Mouse (Mus musculus) small intestine, adult 2 months (tissue): ENCODE results near the gene B4gat1. TPM values are rescaled to one million over a fixed set of nuclear protein-coding genes. Genes with fewer than 3 reads are reported as not detected.

Experiments used
- H3K27ac ChIP-seq: fragments of 200-500 bp; 2 replicates; pipeline ENCODE4 v1.5.1; 2012; ENCODE audit warnings: low read depth, low read length, control low read depth, inconsistent platforms; ENCODE audit not compliant: insufficient read depth
- H3K27me3 ChIP-seq: fragments of 200-500 bp; 2 replicates; pipeline ENCODE4 v1.6.1; 2012; ENCODE audit warnings: mild to moderate bottlenecking, moderate library complexity, low read length, inconsistent platforms; ENCODE audit not compliant: control insufficient read depth, insufficient read depth
- H3K36me3 ChIP-seq: fragments of 200-500 bp; 2 replicates; pipeline ENCODE4 v1.6.1; 2012; ENCODE audit warnings: mild to moderate bottlenecking, low read length, control low read depth, inconsistent platforms; ENCODE audit not compliant: control insufficient read depth, insufficient read depth
- H3K4me1 ChIP-seq: fragments of 200-500 bp; 2 replicates; pipeline ENCODE4 v1.6.1; 2012; ENCODE audit warnings: low read length, inconsistent platforms, mixed read lengths; ENCODE audit not compliant: control insufficient read depth, insufficient read depth, insufficient read length
- H3K4me3 ChIP-seq: fragments of 200-500 bp; 2 replicates; pipeline ENCODE4 v1.5.1; 2012; ENCODE audit warnings: low read depth, mild to moderate bottlenecking, control low read depth, inconsistent platforms, low read length, moderate library complexity
- CTCF ChIP-seq: fragments of 200-500 bp; IDR thresholded peaks from 2 replicates; pipeline ENCODE4 v1.5.1; 2012; ENCODE audit warnings: low read depth, mild to moderate bottlenecking, control low read depth, inconsistent platforms, low read length, moderate library complexity, mixed read lengths; ENCODE audit not compliant: insufficient replicate concordance, insufficient read length; ENCODE audit errors: extremely low read depth
- POLR2A ChIP-seq: fragments of 200-500 bp; IDR thresholded peaks from 2 replicates; pipeline ENCODE4 v1.6.1; 2012; ENCODE audit warnings: low read depth, mild to moderate bottlenecking, control low read depth, inconsistent platforms, low read length, moderate library complexity
- WGBS: fragments of 180-500 bp; shearing (Covaris S2); methylation state at CpG from one replicate; pipeline ENCODE4 v1.1.7; 2018; 5-methylcytosine and 5-hydroxymethylcytosine counted together
- polyA plus RNA-seq: library from polyadenylated mRNA; depleted of rRNA; stranded (reverse); fragments of >200 nt; gene quantifications from 2 replicates; pipeline ENCODE4 v1.2.3, GENCODE M21; 2012; rRNA removed

Gene B4gat1
- polyA plus RNA-seq, 1 experiment, result 18.1 TPM

- peaks cover 19% of the 10 kb centered on the region for H3K36me3 ChIP-seq
- peaks cover 22% of the 10 kb centered on the region for H3K4me1 ChIP-seq
- peaks cover 9% of the 10 kb centered on the region for H3K27me3 ChIP-seq
- no peak overlapping the region for H3K27ac ChIP-seq
- no peak for TF ChIP-seq POLR2A
- no peak for TF ChIP-seq CTCF
- peak overlapping the region; percentile 79 for H3K4me3 ChIP-seq
- WGBS, result 91% methylated on average over 4 of the region's 4 CpGs
These were observed 50.7 kb downstream of the B4gat1 start for GRCm38 (mm10) chr19:5089324-5089723.

Other genes starting within 250 kb of the B4gat1 start
- 27.1 and 33.5 TPM in 2 replicates for gene Rbm4, start 244.9 kb upstream of the B4gat1 start, polyA plus RNA-seq
- 10.0 and 19.1 TPM in 2 replicates for gene Gm21992, start 227.2 kb upstream of the B4gat1 start, polyA plus RNA-seq
- 38.2 and 65.3 TPM in 2 replicates for gene Rbm14, start 227.2 kb upstream of the B4gat1 start, polyA plus RNA-seq
- 24.8 and 41.9 TPM in 2 replicates for gene Ccs, start 199.5 kb upstream of the B4gat1 start, polyA plus RNA-seq
- 0.09 and 0.11 TPM in 2 replicates for gene Ccdc87, start 199.5 kb upstream of the B4gat1 start, polyA plus RNA-seq
- gene Ctsf, start 183.7 kb upstream of the B4gat1 start, polyA plus RNA-seq, result 18.4 and 28.4 TPM in 2 replicates
- 0.32 and 0.58 TPM in 2 replicates for gene Actn3, start 160.9 kb upstream of the B4gat1 start, polyA plus RNA-seq
- gene Zdhhc24, start 160.2 kb upstream of the B4gat1 start, polyA plus RNA-seq, result 13.4 and 22.3 TPM in 2 replicates
- 1.1 and 1.7 TPM in 2 replicates for gene Bbs1, start 132.2 kb upstream of the B4gat1 start, polyA plus RNA-seq
- gene Dpp3, start 110.5 kb upstream of the B4gat1 start, polyA plus RNA-seq, result 66.9 and 132 TPM in 2 replicates
- gene Peli3, start 95.7 kb upstream of the B4gat1 start, polyA plus RNA-seq, result 1.4 and 1.6 TPM in 2 replicates
- gene Mrpl11, start 76.7 kb upstream of the B4gat1 start, polyA plus RNA-seq, result 3.7 and 9.3 TPM in 2 replicates
- 0.96 and 1.1 TPM in 2 replicates for gene Npas4, start 48.5 kb upstream of the B4gat1 start, polyA plus RNA-seq
- 2.6 and 4.4 TPM in 2 replicates for gene Slc29a2, start 15.0 kb upstream of the B4gat1 start, polyA plus RNA-seq
- gene AC124502.3, start 65 bp downstream of the B4gat1 start, polyA plus RNA-seq, result 0.99 and 1.2 TPM in 2 replicates
- gene Brms1, start 2.5 kb downstream of the B4gat1 start, polyA plus RNA-seq, result 22.5 and 47.0 TPM in 2 replicates
- 5.1 and 8.2 TPM in 2 replicates for gene Rin1, start 11.7 kb downstream of the B4gat1 start, polyA plus RNA-seq
- 3.4 and 8.2 TPM in 2 replicates for gene Cd248, start 29.3 kb downstream of the B4gat1 start, polyA plus RNA-seq
- gene Tmem151a, start 46.7 kb downstream of the B4gat1 start, polyA plus RNA-seq, result 3.5 and 8.1 TPM in 2 replicates
- 155 and 252 TPM in 2 replicates for gene Yif1a, start 49.7 kb downstream of the B4gat1 start, polyA plus RNA-seq
- 1.3 and 1.5 TPM in 2 replicates for gene Cnih2, start 59.7 kb downstream of the B4gat1 start, polyA plus RNA-seq
- gene Rab1b, start 68.2 kb downstream of the B4gat1 start, polyA plus RNA-seq, result 139 and 243 TPM in 2 replicates
- gene Klc2, start 79.7 kb downstream of the B4gat1 start, polyA plus RNA-seq, result 11.4 and 19.8 TPM in 2 replicates
- 5.9 and 8.9 TPM in 2 replicates for gene Pacs1, start 234.3 kb downstream of the B4gat1 start, polyA plus RNA-seq